7 mouse cellular contexts compared by ENCODE assay signal in genomic region chr15:8098774-8099749, GRCm38 (mm10). TPM values are rescaled to one million over a fixed set of nuclear protein-coding genes. Genes with fewer than 3 reads are reported as not detected.
A peak's percentile ranks its signal among the peaks of the same experiment; 100 is the strongest.
DNase-seq lines count a peak whose midpoint lies in the region; ATAC-seq lines count a peak whose summit lies in the region.

Gene Wdr70, minus strand, starts transcription at chr15:8099209.

- H3K9ac ChIP-seq in intestine, embryonic 15.5 days: peak within 1 kb of the TSS; percentile 76

- DNase-seq in adrenal gland, adult 2 months: peak; percentile 97
- DNase-seq in embryo, embryonic 11.5 days (ENCODE audit: low read depth, low spot score): peak; percentile 92
- peak; percentile 96 to 97 for DNase-seq in gastrocnemius, postnatal 36 days
- peak; percentile 98 to 99 for DNase-seq in left cerebral cortex, postnatal 25 days (ENCODE audit: low spot score in 2 of 2)
- DNase-seq in midbrain, embryonic 10.5 days (ENCODE audit: low spot score): peak; percentile 97
- peak; percentile 99 for DNase-seq in right cerebral cortex, postnatal 4 days

- H3K4me3 ChIP-seq in intestine, embryonic 15.5 days (replicated peaks): peak within 1 kb of the TSS; percentile 80
- peak within 1 kb of the TSS; percentile 77 for H3K4me3 ChIP-seq in midbrain, embryonic 10.5 days

- no peaks in the 10 kb centered on the region for H3K4me1 ChIP-seq in intestine, embryonic 15.5 days (replicated peaks)
- H3K4me1 ChIP-seq in midbrain, embryonic 10.5 days: peaks cover 7% of the 10 kb centered on the region

- WGBS in intestine, embryonic 15.5 days: 2% methylated on average over 56 of the region's 56 CpGs
- WGBS in midbrain, embryonic 10.5 days: 2% methylated on average over 56 of the region's 56 CpGs

- no peak within 1 kb of the TSS for H3K27ac ChIP-seq in intestine, embryonic 15.5 days
- peak within 1 kb of the TSS; percentile 85 for H3K27ac ChIP-seq in midbrain, embryonic 10.5 days (replicated peaks)

- H3K4me2 ChIP-seq in intestine, embryonic 15.5 days (replicated peaks): peak within 1 kb of the TSS; percentile 42

- no peaks in the 10 kb centered on the region for H3K27me3 ChIP-seq in intestine, embryonic 15.5 days (replicated peaks)
- no peaks in the 10 kb centered on the region for H3K27me3 ChIP-seq in midbrain, embryonic 10.5 days (ENCODE audit: low read depth, poor library complexity, severe bottlenecking)

- intact Hi-C loops in gastrocnemius, postnatal 36 days (cut with DNase I): loop anchor here (1.0 kb wide), 1 partner anchor 10 kb away; the partner anchor contains the start of gene Nup155
- intact Hi-C loops in left cerebral cortex, postnatal 25 days (cut with DNase I): loop anchor here (1.0 kb wide), 1 partner anchor 10 kb away; the partner anchor contains the start of gene Nup155

- ATAC-seq in intestine, embryonic 15.5 days: peak; percentile 95

- H3K9me3 ChIP-seq in intestine, embryonic 15.5 days: no peaks in the 10 kb centered on the region
- H3K9me3 ChIP-seq in midbrain, embryonic 10.5 days (replicated peaks): no peaks in the 10 kb centered on the region

- H3K36me3 ChIP-seq in intestine, embryonic 15.5 days: no peaks in the 10 kb centered on the region
- peaks cover 28% of the 10 kb centered on the region for H3K36me3 ChIP-seq in midbrain, embryonic 10.5 days

RNA-seq across cellular contexts. Expression of gene Wdr70, which starts in this region (rescaled TPM):
- total RNA-seq in adrenal gland, adult 2 months (2021): 10 to 100 TPM; 28.6 to 29.8 TPM
- 6.1 and 8.9 TPM in 2 replicates for polyA plus RNA-seq in adrenal gland, adult 2 months (2012; rRNA removed)
- 10 to 100 TPM; 20.1 to 20.7 TPM for total RNA-seq in gastrocnemius, postnatal 36 days (2021)
- 42.5 and 44.3 TPM in 2 replicates for polyA plus RNA-seq in intestine, embryonic 15.5 days (2015; fragmentation: Nextera tagmentation; extraction: Ambion mirVana)
- 10 to 100 TPM; 32.0 to 33.8 TPM for total RNA-seq in left cerebral cortex, postnatal 25 days (2021)
- polyA plus RNA-seq in midbrain, embryonic 10.5 days (2016; fragmentation: Nextera tagmentation; extraction: Ambion mirVana): 92.2 and 94.6 TPM in 2 replicates
